Mouse (Mus musculus) heart, adult 2 months (tissue): ENCODE measurements around the gene Asxl2.

Source experiments
- CTCF ChIP-seq: fragments of 200-600 bp; IDR thresholded peaks from 2 replicates; pipeline ENCODE4 v1.8.1; 2022; ENCODE audit warnings: antibody characterized with exemption, mild to moderate bottlenecking, moderate library complexity
- POLR2A ChIP-seq: fragments of 200-500 bp; IDR thresholded peaks from 2 replicates; pipeline ENCODE4 v1.6.1; 2011; ENCODE audit warnings: mild to moderate bottlenecking, low read depth, low read length, control low read depth; ENCODE audit not compliant: insufficient read depth

- no peak for TF ChIP-seq CTCF
- no peak for TF ChIP-seq POLR2A
Measured at GRCm38 (mm10) chr12:3377755-3378154, 48.9 kb upstream of the Asxl2 start.
